Mouse (Mus musculus) lung, postnatal 0 days (tissue): ENCODE data around the gene Nek7.

ENCODE experiments used
- CTCF ChIP-seq: IDR thresholded peaks from 2 replicates; pipeline ENCODE4 v1.5.1; 2016; ENCODE audit warnings: antibody characterized with exemption, mild to moderate bottlenecking
- EP300 ChIP-seq: IDR thresholded peaks from 2 replicates; pipeline ENCODE4 v1.6.1; 2016; ENCODE audit warnings: antibody characterized with exemption, mild to moderate bottlenecking, control low read depth

- TF ChIP-seq CTCF (no peak), EP300 (no peak)
Observed at GRCm38 (mm10) chr1:138571038-138571441, 48.9 kb downstream of the Nek7 start.
